In genomic region chr2:179986437-179987022, GRCm38 (mm10) we compare ENCODE assay signal across 1 mouse cellular context.
TF ChIP-seq lines count a peak whose summit lies in the region.

No protein-coding gene starts in this region.

TF ChIP-seq in CH12.LX, 34 proteins besides CTCF, POLR2A, EP300 and RAD21 (continued from another document):
- TF ChIP-seq RCOR1 (conservative IDR thresholded peaks at IDR 0.05; ENCODE audit: low read depth, low read length) (peak; percentile 56; the same call in 1 of the 2 replicates), ZKSCAN1 (IDR thresholded peaks at IDR 0.05; ENCODE audit: borderline replicate concordance, low read depth, low read length) (no peak), JUND (conservative IDR thresholded peaks at IDR 0.05; ENCODE audit: low read depth, low read length) (peak; percentile 66; the same call in 1 of the 2 replicates), MAFK (IDR thresholded peaks at IDR 0.05; ENCODE audit: insufficient replicate concordance, low read length) (no peak), CHD2 (IDR thresholded peaks at IDR 0.05; ENCODE audit: low read length) (peak; percentile 54; the same call in 1 of the 2 replicates), NELFE (IDR thresholded peaks at IDR 0.05; ENCODE audit: low read depth, low read length) (no peak), HCFC1 (IDR thresholded peaks at IDR 0.05; ENCODE audit: low read depth, low read length) (no peak), MAX (IDR thresholded peaks at IDR 0.05; ENCODE audit: low read length) (peak; percentile 71), SMC3 (IDR thresholded peaks at IDR 0.05; ENCODE audit: low read depth, low read length) (no peak), ZNF384 (IDR thresholded peaks at IDR 0.05; ENCODE audit: low read depth, low read length) (no peak), GABPA (IDR thresholded peaks at IDR 0.05; ENCODE audit: insufficient replicate concordance, low read depth, low read length) (no peak), CHD1 (IDR thresholded peaks at IDR 0.05; ENCODE audit: low read depth, low read length) (no peak), KAT2A (IDR thresholded peaks at IDR 0.05; ENCODE audit: insufficient replicate concordance, low read length) (no peak), USF1 (IDR thresholded peaks at IDR 0.05; ENCODE audit: low read depth, low read length) (no peak), NRF1 (IDR thresholded peaks at IDR 0.05; ENCODE audit: low read depth, low read length) (no peak), BHLHE40 (IDR thresholded peaks at IDR 0.05; ENCODE audit: low read depth, low read length) (peak; percentile 80), ZMIZ1 (IDR thresholded peaks at IDR 0.05; ENCODE audit: low read depth, low read length) (no peak), IRF4 (IDR thresholded peaks at IDR 0.05; ENCODE audit: low read depth, low read length) (peak; percentile 78), TBP (conservative IDR thresholded peaks at IDR 0.05; ENCODE audit: low read depth, low read length) (no peak), MYC (IDR thresholded peaks at IDR 0.05; ENCODE audit: low read depth, low read length) (no peak), MEF2A (IDR thresholded peaks at IDR 0.05; ENCODE audit: borderline replicate concordance, low read depth, low read length) (no peak), TCF12 (IDR thresholded peaks at IDR 0.05; ENCODE audit: low read depth, low read length) (peak; percentile 27; the same call in 1 of the 2 replicates), ETS1 (conservative IDR thresholded peaks at IDR 0.05; ENCODE audit: low read depth, low read length) (0 out of 2 replicates have a peak, but pooled peaks have one; percentile 25), E2F4 (IDR thresholded peaks at IDR 0.05; ENCODE audit: insufficient replicate concordance, low read depth, low read length) (no peak), MXI1 (IDR thresholded peaks at IDR 0.05; ENCODE audit: low read depth, low read length) (peak; percentile 51; the same call in 1 of the 2 replicates), POLR2AphosphoS2 (IDR thresholded peaks at IDR 0.05; ENCODE audit: low read depth, low read length) (no peak), JUN (IDR thresholded peaks at IDR 0.05; ENCODE audit: insufficient read depth, low read depth, low read length) (peak; percentile 55; the same call in 1 of the 2 replicates), ZC3H11A (IDR thresholded peaks at IDR 0.05; ENCODE audit: low read depth, low read length) (no peak), UBTF (IDR thresholded peaks at IDR 0.05; ENCODE audit: low read depth, low read length) (no peak), PAX5 (IDR thresholded peaks at IDR 0.05; ENCODE audit: low read length) (no peak), MAZ (IDR thresholded peaks at IDR 0.05; ENCODE audit: low read depth, low read length) (no peak), ELF1 (IDR thresholded peaks at IDR 0.05; ENCODE audit: low read depth, low read length) (peak; percentile 39; the same call in 1 of the 2 replicates), SIN3A (IDR thresholded peaks at IDR 0.05; ENCODE audit: low read length) (no peak)
